8 mouse cellular contexts compared by ENCODE assay signal in the genomic region with DNA sequence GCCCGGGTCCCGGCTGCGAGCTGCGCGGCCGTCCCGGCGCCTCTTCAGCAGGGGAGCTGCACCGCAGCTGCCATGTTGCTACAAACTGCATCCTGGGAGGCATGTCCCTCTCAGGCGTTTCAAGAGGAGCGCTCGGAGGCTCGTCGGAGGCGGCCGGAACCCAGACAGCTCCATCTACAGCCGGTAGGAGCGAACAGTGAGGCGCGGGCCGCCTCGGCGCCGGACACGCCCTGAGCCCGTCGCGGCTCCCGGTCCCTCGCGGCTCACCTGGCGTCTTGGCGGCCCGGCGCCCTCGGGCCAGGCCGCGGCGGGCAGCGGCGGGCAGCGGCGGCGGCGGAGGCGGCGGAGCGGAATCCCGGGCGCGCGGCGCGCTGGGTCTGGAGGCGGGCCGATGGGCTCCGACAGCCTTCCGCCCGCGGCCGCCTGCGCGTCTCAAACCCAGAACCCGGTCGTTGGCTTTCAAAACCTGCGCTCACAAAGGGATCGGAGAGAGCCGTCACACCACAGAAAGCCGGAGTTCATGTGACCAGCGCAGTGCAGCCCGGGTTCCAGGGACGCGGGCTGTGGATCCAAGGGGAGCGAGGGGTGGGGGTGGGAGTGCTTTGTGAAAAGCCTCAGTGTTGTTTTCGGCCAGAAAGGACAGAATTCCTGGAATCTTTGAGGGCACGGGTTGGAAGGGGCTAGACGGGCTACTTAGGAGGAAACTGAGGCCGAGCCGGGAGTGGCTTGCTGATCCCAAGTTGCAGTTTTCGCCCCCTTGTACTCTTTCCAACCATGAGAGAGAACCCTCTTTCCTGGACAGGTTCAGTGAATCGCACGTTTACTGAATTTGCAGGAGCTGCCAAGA. TPM values are rescaled to one million over a fixed set of nuclear protein-coding genes. Genes with fewer than 3 reads are reported as not detected.
DNase-seq lines count a peak whose midpoint lies in the region; ATAC-seq and TF ChIP-seq lines count a peak whose summit lies in the region.

Gene Zfp777, minus strand, starts transcription at position 486 of the 847 bp plus-strand sequence.

- H3K36me3 ChIP-seq in forebrain, embryonic 14.5 days (ENCODE audit: control insufficient read depth, insufficient read depth, low read length): peaks cover 10% of the 10 kb centered on the region
- H3K36me3 ChIP-seq in lung, embryonic 14.5 days (ENCODE audit: insufficient read depth): peaks cover 8% of the 10 kb centered on the region
- peaks cover 7% of the 10 kb centered on the region for H3K36me3 ChIP-seq in thymus, adult 2 months (ENCODE audit: control insufficient read depth, insufficient read depth, low read length)

- H3K4me2 ChIP-seq in forebrain, embryonic 14.5 days (ENCODE audit: low read length): peak within 1 kb of the TSS; percentile 74
- peak within 1 kb of the TSS; percentile 77 for H3K4me2 ChIP-seq in lung, embryonic 14.5 days

- peak; percentile 86 for DNase-seq in ES-CJ7 (ENCODE audit: low read depth, low spot score)
- peak; percentile 79 for DNase-seq in cerebellum, adult 11 months
- DNase-seq in forebrain, embryonic 14.5 days (ENCODE audit: low spot score): peak; percentile 93
- peak; percentile 85 to 86 for DNase-seq in heart, postnatal 14 days
- DNase-seq in layer of hippocampus, adult 18-20 months (ENCODE audit: low spot score in 2 of 2): peak; percentile 62 to 82
- DNase-seq in lung, embryonic 14.5 days: peak; percentile 90
- peak; percentile 77 for DNase-seq in thymus, adult 2 months

- peak within 1 kb of the TSS; percentile 83 for H3K9ac ChIP-seq in forebrain, embryonic 14.5 days (ENCODE audit: low read length)
- peak within 1 kb of the TSS; percentile 86 for H3K9ac ChIP-seq in lung, embryonic 14.5 days

- ATAC-seq in forebrain, embryonic 14.5 days: peak; percentile 93
- ATAC-seq in lung, embryonic 14.5 days (ENCODE audit: insufficient read depth): peak; percentile 89

- H3K4me3 ChIP-seq in forebrain, embryonic 14.5 days (ENCODE audit: low read depth, low read length): peak within 1 kb of the TSS; percentile 70
- peak within 1 kb of the TSS; percentile 80 for H3K4me3 ChIP-seq in lung, embryonic 14.5 days (ENCODE audit: low read depth, low read length)
- H3K4me3 ChIP-seq in olfactory bulb, adult 2 months (ENCODE audit: insufficient read depth, low read depth, low read length): peak within 1 kb of the TSS; percentile 98
- H3K4me3 ChIP-seq in thymus, adult 2 months (ENCODE audit: control insufficient read depth, insufficient read depth, low read length): peak within 1 kb of the TSS; percentile 75

- intact Hi-C loops in heart, postnatal 14 days (cut with DNase I): loop anchor here (5.0 kb wide), 1 partner anchor 39 kb away; the partner anchor contains the start of gene Zfp746

- no peak; the same call in 1 of the 2 replicates for TF ChIP-seq POLR2A in olfactory bulb, adult 2 months (IDR thresholded peaks at IDR 0.05; ENCODE audit: insufficient read depth, low read depth, low read length)
- TF ChIP-seq POLR2A in thymus, adult 2 months (IDR thresholded peaks at IDR 0.05; ENCODE audit: control insufficient read depth, extremely low read depth, insufficient read depth, low read length, poor library complexity): peak; percentile 41; the same call in 1 of the 2 replicates

- H3K9me3 ChIP-seq in forebrain, embryonic 14.5 days (replicated peaks; ENCODE audit: control insufficient read depth, low read length): no peaks in the 10 kb centered on the region
- H3K9me3 ChIP-seq in lung, embryonic 14.5 days (ENCODE audit: low read depth, low read length): no peaks in the 10 kb centered on the region

- H3K4me1 ChIP-seq in forebrain, embryonic 14.5 days (ENCODE audit: control insufficient read depth, insufficient read depth, low read length): peaks cover 7% of the 10 kb centered on the region; the same call in 1 of the 2 replicates
- no peaks in the 10 kb centered on the region for H3K4me1 ChIP-seq in lung, embryonic 14.5 days (ENCODE audit: insufficient read depth)
- peaks cover 13% of the 10 kb centered on the region; the same call in 1 of the 2 replicates for H3K4me1 ChIP-seq in olfactory bulb, adult 2 months (ENCODE audit: control insufficient read depth, insufficient read depth, low read length)
- peaks cover 13% of the 10 kb centered on the region for H3K4me1 ChIP-seq in thymus, adult 2 months (replicated peaks; ENCODE audit: control insufficient read depth, insufficient read depth, low read length)

- H3K27ac ChIP-seq in forebrain, embryonic 14.5 days (ENCODE audit: low read depth, low read length): peak within 1 kb of the TSS; percentile 93
- H3K27ac ChIP-seq in lung, embryonic 14.5 days (ENCODE audit: low read depth): peak within 1 kb of the TSS; percentile 89
- H3K27ac ChIP-seq in olfactory bulb, adult 2 months (ENCODE audit: insufficient read depth, low read depth, low read length): peak within 1 kb of the TSS; percentile 34; the same call in 1 of the 2 replicates
- H3K27ac ChIP-seq in thymus, adult 2 months (ENCODE audit: control insufficient read depth, insufficient read depth, low read length): no peak within 1 kb of the TSS

- under 1% methylated on average over 70 of the region's 82 CpGs for WGBS in forebrain, embryonic 14.5 days
- WGBS in lung, embryonic 14.5 days: under 1% methylated on average over 82 of the region's 82 CpGs
- WGBS in olfactory bulb, adult 2 months: 3% methylated on average over 80 of the region's 82 CpGs
- WGBS in thymus, adult 2 months: 2% methylated on average over 82 of the region's 82 CpGs

- TF ChIP-seq CTCF in lung, embryonic 14.5 days (IDR thresholded peaks at IDR 0.05; ENCODE audit: low read depth): peak; percentile 51
- 0 out of 2 replicates have a peak, but pooled peaks have one; percentile 17 for TF ChIP-seq CTCF in olfactory bulb, adult 2 months (IDR thresholded peaks at IDR 0.05; ENCODE audit: insufficient read depth, low read depth, low read length)
- peak; percentile 68; the same call in 1 of the 2 replicates for TF ChIP-seq CTCF in thymus, adult 2 months (IDR thresholded peaks at IDR 0.05; ENCODE audit: borderline replicate concordance, control insufficient read depth, extremely low read depth, insufficient read depth, low read length, poor library complexity)

- H3K27me3 ChIP-seq in forebrain, embryonic 14.5 days (replicated peaks; ENCODE audit: control insufficient read depth, insufficient read depth, low read length): no peaks in the 10 kb centered on the region
- H3K27me3 ChIP-seq in lung, embryonic 14.5 days (ENCODE audit: insufficient read depth, low read length): no peaks in the 10 kb centered on the region
- no peaks in the 10 kb centered on the region for H3K27me3 ChIP-seq in thymus, adult 2 months (ENCODE audit: control insufficient read depth, insufficient read depth, low read length)

RNA-seq across cellular contexts. Expression of gene Zfp777, which starts in this region (rescaled TPM):
- polyA plus RNA-seq in forebrain, embryonic 14.5 days (2014; fragmentation: Nextera tagmentation; extraction: Ambion mirVana): 7.5 and 8.0 TPM in 2 replicates
- 10 to 100 TPM; 15.5 to 17.0 TPM for total RNA-seq in heart, postnatal 14 days (2021)
- 10 to 100 TPM; 30.9 to 34.3 TPM for total RNA-seq in layer of hippocampus, adult 18-20 months (2021)
- 8.6 and 8.7 TPM in 2 replicates for polyA plus RNA-seq in lung, embryonic 14.5 days (2014; fragmentation: Nextera tagmentation; extraction: Ambion mirVana)
- not detected in 2 replicates for polyA plus RNA-seq in olfactory bulb, adult 2 months (2012; ENCODE audit: insufficient read depth, insufficient read length, low replicate concordance, missing spikeins)
- polyA plus RNA-seq in thymus, adult 2 months (2012; rRNA removed): 43.5 and 45.5 TPM in 2 replicates

Comparison
In these comparisons a context has a peak if more than half of its experiments do, and no peak if none do; other contexts are left out.
1. CTCF ChIP-seq: peak in every context shown above with its lines; median percentile 68 in thymus, adult 2 months; 51 in lung, embryonic 14.5 days; 17 in olfactory bulb, adult 2 months.